Mouse (Mus musculus): Measurements from ENCODE around the gene Fam240b. TPM values are rescaled to one million over a fixed set of nuclear protein-coding genes. Genes with fewer than 3 reads are reported as not detected.
"Not testable (repeated sequence)": the region's sequence is repeated elsewhere in the genome, so short reads cannot be mapped to it uniquely, and the experiment has no call there.

Gene Fam240b
- polyA plus RNA-seq, 1 experiment from 2014 or later, result not detected

- no peaks in the 10 kb centered on the region for H3K27me3 ChIP-seq
- no peak overlapping the region for H3K4me2 ChIP-seq
- H3K36me3 ChIP-seq, result no peaks in the 10 kb centered on the region
- no peak overlapping the region for H3K4me3 ChIP-seq
- 90% methylated on average over 2 of the region's 2 CpGs for WGBS
- no peak overlapping the region for H3K27ac ChIP-seq
- no peaks in the 10 kb centered on the region for H3K9me3 ChIP-seq
- H3K9ac ChIP-seq, result no peak overlapping the region
- H3K4me1 ChIP-seq, result no peaks in the 10 kb centered on the region
- no peak for ATAC-seq (ENCODE audit: insufficient number of reproducible peaks, low FRiP score, low TSS enrichment, low read depth)
These were observed 35.0 kb downstream of the Fam240b start for GRCm38 (mm10) chr13:64462581-64462980.

- peak; percentile 55; the same call in 1 of the 2 replicates for ATAC-seq (ENCODE audit: insufficient number of reproducible peaks, low FRiP score, low TSS enrichment, low read depth)
- Histone ChIP-seq H3K9me3 (no peaks in the 10 kb centered on the region), H3K36me3 (no peaks in the 10 kb centered on the region), H3K4me3 (no peak overlapping the region), H3K27me3 (no peaks in the 10 kb centered on the region), H3K4me1 (no peaks in the 10 kb centered on the region), H3K4me2 (no peak overlapping the region), H3K27ac (no peak overlapping the region), H3K9ac (no peak overlapping the region)
- WGBS, result 81% methylated on average over 14 of the region's 14 CpGs
These were observed 39.4 kb downstream of the Fam240b start for GRCm38 (mm10) chr13:64458181-64458580.

- not testable (repeated sequence) for H3K9me3 ChIP-seq; H3K4me2 ChIP-seq; H3K36me3 ChIP-seq; H3K27me3 ChIP-seq; H3K9ac ChIP-seq; H3K27ac ChIP-seq; ATAC-seq (ENCODE audit: insufficient number of reproducible peaks, low FRiP score, low TSS enrichment, low read depth); H3K4me1 ChIP-seq; H3K4me3 ChIP-seq
- WGBS, result 88% methylated on average over 19 of the region's 19 CpGs
These were observed 40.2 kb downstream of the Fam240b start for GRCm38 (mm10) chr13:64457225-64457978.

- no peak for ATAC-seq (ENCODE audit: insufficient number of reproducible peaks, low FRiP score, low TSS enrichment, low read depth)
- Histone ChIP-seq H3K27me3 (no peaks in the 10 kb centered on the region), H3K36me3 (no peaks in the 10 kb centered on the region), H3K9me3 (no peaks in the 10 kb centered on the region), H3K4me2 (no peak overlapping the region), H3K4me1 (no peaks in the 10 kb centered on the region), H3K27ac (no peak overlapping the region), H3K9ac (no peak overlapping the region), H3K4me3 (no peak overlapping the region)
- 65% methylated on average over 7 of the region's 7 CpGs for WGBS
These were observed 47.4 kb downstream of the Fam240b start for GRCm38 (mm10) chr13:64450001-64450794.

GRCm38 (mm10) chr13:64448729-64449128, 48.9 kb downstream of the Fam240b start:
- H3K27me3 ChIP-seq, result no peaks in the 10 kb centered on the region
- no peaks in the 10 kb centered on the region for H3K36me3 ChIP-seq
- H3K9ac ChIP-seq, result no peak overlapping the region
- no peaks in the 10 kb centered on the region for H3K9me3 ChIP-seq
- 71% methylated on average over 5 of the region's 5 CpGs for WGBS
- no peak overlapping the region for H3K27ac ChIP-seq
- no peak overlapping the region for H3K4me3 ChIP-seq
- ATAC-seq (ENCODE audit: insufficient number of reproducible peaks, low FRiP score, low TSS enrichment, low read depth), result no peak
- no peak overlapping the region for H3K4me2 ChIP-seq
- H3K4me1 ChIP-seq, result no peaks in the 10 kb centered on the region

- WGBS, result 3% methylated on average over 1 of the region's 1 CpGs
- Histone ChIP-seq H3K4me2 (no peak overlapping the region), H3K27ac (no peak overlapping the region), H3K4me1 (no peaks in the 10 kb centered on the region), H3K36me3 (no peaks in the 10 kb centered on the region), H3K4me3 (no peak overlapping the region), H3K9me3 (no peaks in the 10 kb centered on the region), H3K9ac (no peak overlapping the region), H3K27me3 (no peaks in the 10 kb centered on the region)
- ATAC-seq (ENCODE audit: insufficient number of reproducible peaks, low FRiP score, low TSS enrichment, low read depth), result no peak
These were observed 49.6 kb downstream of the Fam240b start for GRCm38 (mm10) chr13:64447947-64448346.

GRCm38 (mm10) chr13:64445254-64445920, 52.2 kb downstream of the Fam240b start:
- H3K4me2 ChIP-seq, result no peak overlapping the region
- no peaks in the 10 kb centered on the region for H3K27me3 ChIP-seq
- 72% methylated on average over 9 of the region's 9 CpGs for WGBS
- H3K36me3 ChIP-seq, result no peaks in the 10 kb centered on the region
- H3K4me3 ChIP-seq, result no peak overlapping the region
- H3K4me1 ChIP-seq, result no peaks in the 10 kb centered on the region
- H3K27ac ChIP-seq, result no peak overlapping the region
- no peaks in the 10 kb centered on the region for H3K9me3 ChIP-seq
- ATAC-seq (ENCODE audit: insufficient number of reproducible peaks, low FRiP score, low TSS enrichment, low read depth), result no peak
- no peak overlapping the region for H3K9ac ChIP-seq

GRCm38 (mm10) chr13:64443263-64443894, 54.2 kb downstream of the Fam240b start:
- no peak overlapping the region for H3K27ac ChIP-seq
- no peak overlapping the region for H3K4me3 ChIP-seq
- no peaks in the 10 kb centered on the region for H3K9me3 ChIP-seq
- no peak overlapping the region for H3K9ac ChIP-seq
- no peak overlapping the region for H3K4me2 ChIP-seq
- no peaks in the 10 kb centered on the region for H3K4me1 ChIP-seq
- H3K27me3 ChIP-seq, result no peaks in the 10 kb centered on the region
- no peak for ATAC-seq (ENCODE audit: insufficient number of reproducible peaks, low FRiP score, low TSS enrichment, low read depth)
- WGBS, result 46% methylated on average over 4 of the region's 4 CpGs
- H3K36me3 ChIP-seq, result peaks cover 3% of the 10 kb centered on the region; the same call in 1 of the 2 replicates

GRCm38 (mm10) chr13:64440592-64440991, 57.0 kb downstream of the Fam240b start:
- Histone ChIP-seq H3K9me3 (no peaks in the 10 kb centered on the region), H3K36me3 (peaks cover 17% of the 10 kb centered on the region)
- no peak for ATAC-seq (ENCODE audit: insufficient number of reproducible peaks, low FRiP score, low TSS enrichment, low read depth)

GRCm38 (mm10) chr13:64439471-64439870, 58.1 kb downstream of the Fam240b start:
- WGBS, result 75% methylated on average over 5 of the region's 5 CpGs
- Histone ChIP-seq H3K27me3 (no peaks in the 10 kb centered on the region), H3K9ac (no peak overlapping the region), H3K36me3 (peaks cover 17% of the 10 kb centered on the region), H3K27ac (no peak overlapping the region), H3K9me3 (no peaks in the 10 kb centered on the region), H3K4me1 (no peaks in the 10 kb centered on the region), H3K4me3 (no peak overlapping the region), H3K4me2 (no peak overlapping the region)
- no peak for ATAC-seq (ENCODE audit: insufficient number of reproducible peaks, low FRiP score, low TSS enrichment, low read depth)

More at GRCm38 (mm10) chr13:64440592-64440991, 57.0 kb downstream of the Fam240b start:
- H3K4me1 ChIP-seq, result no peaks in the 10 kb centered on the region
- no peak overlapping the region for H3K27ac ChIP-seq
- no peak overlapping the region for H3K4me3 ChIP-seq
- H3K9ac ChIP-seq, result no peak overlapping the region
- WGBS, result 59% methylated on average over 4 of the region's 4 CpGs
- H3K27me3 ChIP-seq, result no peaks in the 10 kb centered on the region
- H3K4me2 ChIP-seq, result no peak overlapping the region

GRCm38 (mm10) chr13:64438863-64439452, 58.6 kb downstream of the Fam240b start:
- 57% methylated on average over 9 of the region's 9 CpGs for WGBS
- Histone ChIP-seq H3K36me3 (peaks cover 17% of the 10 kb centered on the region), H3K9me3 (no peaks in the 10 kb centered on the region), H3K27me3 (no peaks in the 10 kb centered on the region), H3K4me3 (no peak overlapping the region), H3K9ac (no peak overlapping the region), H3K27ac (no peak overlapping the region), H3K4me1 (no peaks in the 10 kb centered on the region), H3K4me2 (no peak overlapping the region)
- no peak for ATAC-seq (ENCODE audit: insufficient number of reproducible peaks, low FRiP score, low TSS enrichment, low read depth)

Data from limb, embryonic 15.5 days (tissue).